Mouse (Mus musculus) midbrain, embryonic 14.5 days (tissue): ENCODE data around the gene Vps33a. TPM values are rescaled to one million over a fixed set of nuclear protein-coding genes. Genes with fewer than 3 reads are reported as not detected.

Experiments used
- ATAC-seq: fragments of 200-750 bp; cut with Nextera tagmentation; 2 replicates; pipeline ENCODE4 v1.8.0; 2017; ENCODE audit warnings: moderate number of reproducible peaks, moderate library complexity; ENCODE audit not compliant: low FRiP score, low TSS enrichment
- DNase-seq: peaks from one replicate; pipeline ENCODE4 v3.0.0-alpha.2; 2015
- H3K27ac ChIP-seq: fragments of 300-500 bp; sonication (generic); replicated peaks from 2 replicates; pipeline ENCODE4 v1.5.1; 2014; ENCODE audit warnings: mild to moderate bottlenecking, low read depth, low read length, moderate library complexity
- H3K27me3 ChIP-seq: fragments of 300-500 bp; sonication (generic); 2 replicates; pipeline ENCODE4 v1.6.1; 2014; ENCODE audit warnings: low read length, control low read depth, mixed read lengths; ENCODE audit not compliant: control insufficient read depth, insufficient read depth
- H3K36me3 ChIP-seq: fragments of 300-500 bp; sonication (generic); 2 replicates; pipeline ENCODE4 v1.6.1; 2014; ENCODE audit warnings: low read length, control low read depth; ENCODE audit not compliant: control insufficient read depth, insufficient read depth
- H3K4me1 ChIP-seq: fragments of 300-500 bp; sonication (generic); 2 replicates; pipeline ENCODE4 v1.6.1; 2014; ENCODE audit warnings: mild to moderate bottlenecking, antibody characterized with exemption, low read length, control low read depth; ENCODE audit not compliant: control insufficient read depth, insufficient read depth
- H3K4me2 ChIP-seq: fragments of 300-500 bp; sonication (generic); 2 replicates; pipeline ENCODE4 v1.6.1; 2014; ENCODE audit warnings: mild to moderate bottlenecking, low read length, moderate library complexity
- H3K4me3 ChIP-seq: fragments of 300-500 bp; sonication (generic); replicated peaks from 2 replicates; pipeline ENCODE4 v1.5.1; 2014; ENCODE audit warnings: low read depth, low read length
- H3K9ac ChIP-seq: fragments of 300-500 bp; sonication (generic); replicated peaks from 2 replicates; pipeline ENCODE4 v1.6.1; 2014; ENCODE audit warnings: mild to moderate bottlenecking, low read length, moderate library complexity
- H3K9me3 ChIP-seq: fragments of 300-500 bp; sonication (generic); 2 replicates; pipeline ENCODE4 v1.6.1; 2016; ENCODE audit warnings: low read length, control low read depth, mixed read lengths; ENCODE audit not compliant: control insufficient read depth
- WGBS: fragments of 180-500 bp; shearing (Covaris S2); extraction: QIAGEN DNeasy Blood & Tissue Kit; methylation state at CpG from one replicate; pipeline ENCODE4 v1.1.7; 2014; 5-methylcytosine and 5-hydroxymethylcytosine counted together
- polyA plus RNA-seq: library from polyadenylated mRNA; unstranded; fragments of >200 nt; fragmentation: Nextera tagmentation; extraction: Ambion mirVana; gene quantifications from 2 replicates; pipeline ENCODE4 v1.2.1, GENCODE M21; 2014

Vps33a gene
- polyA plus RNA-seq, 1 experiment from 2014 or later, result 54.9 TPM

- no peak for DNase-seq
- H3K27ac ChIP-seq, result no peak overlapping the region
- H3K4me3 ChIP-seq, result no peak overlapping the region
- H3K4me2 ChIP-seq, result no peak overlapping the region
- no peaks in the 10 kb centered on the region for H3K9me3 ChIP-seq
- H3K27me3 ChIP-seq, result no peaks in the 10 kb centered on the region
- H3K9ac ChIP-seq, result no peak overlapping the region
- H3K36me3 ChIP-seq, result peaks cover 86% of the 10 kb centered on the region
- no peaks in the 10 kb centered on the region for H3K4me1 ChIP-seq
- WGBS, result 96% methylated on average over 10 of the region's 10 CpGs
- ATAC-seq, result no peak
Measured at GRCm38 (mm10) chr5:123533801-123534200, 39.0 kb downstream of the Vps33a start.

GRCm38 (mm10) chr5:123530056-123530455 is 42.8 kb downstream of the Vps33a start:
- WGBS, result 92% methylated on average over 8 of the region's 8 CpGs
- Histone ChIP-seq H3K36me3 (peaks cover 79% of the 10 kb centered on the region), H3K4me1 (no peaks in the 10 kb centered on the region), H3K9ac (no peak overlapping the region), H3K4me2 (no peak overlapping the region), H3K27me3 (no peaks in the 10 kb centered on the region), H3K9me3 (no peaks in the 10 kb centered on the region), H3K27ac (no peak overlapping the region), H3K4me3 (no peak overlapping the region)
- ATAC-seq (no peak), DNase-seq (no peak)

- Histone ChIP-seq H3K27ac (no peak overlapping the region), H3K4me3 (no peak overlapping the region), H3K27me3 (no peaks in the 10 kb centered on the region), H3K4me2 (no peak overlapping the region), H3K4me1 (no peaks in the 10 kb centered on the region), H3K9me3 (no peaks in the 10 kb centered on the region), H3K9ac (no peak overlapping the region), H3K36me3 (peaks cover 66% of the 10 kb centered on the region)
- no peak for DNase-seq
- WGBS, result 79% methylated on average over 7 of the region's 7 CpGs
- ATAC-seq, result no peak
Measured at GRCm38 (mm10) chr5:123528641-123529040, 44.2 kb downstream of the Vps33a start.

- 90% methylated on average over 9 of the region's 9 CpGs for WGBS
- no peaks in the 10 kb centered on the region for H3K27me3 ChIP-seq
Measured at GRCm38 (mm10) chr5:123525916-123526495, 46.8 kb downstream of the Vps33a start.

GRCm38 (mm10) chr5:123525281-123525680 is 47.6 kb downstream of the Vps33a start, which contains the start of gene Gm49027:
Gene Gm49027, minus strand, starts transcription at chr5:123525488.
- 85% methylated on average over 7 of the region's 7 CpGs for WGBS
- Histone ChIP-seq H3K36me3 (peaks cover 33% of the 10 kb centered on the region), H3K9me3 (no peaks in the 10 kb centered on the region), H3K4me1 (peaks cover 7% of the 10 kb centered on the region; the same call in 1 of the 2 replicates), H3K4me3 (peak within 1 kb of the TSS; percentile 97), H3K9ac (peak within 1 kb of the TSS; percentile 51), H3K27ac (peak within 1 kb of the TSS; percentile 83), H3K4me2 (peak within 1 kb of the TSS; percentile 94), H3K27me3 (no peaks in the 10 kb centered on the region)
- ATAC-seq (no peak), DNase-seq (no peak)

More at GRCm38 (mm10) chr5:123525916-123526495, 46.8 kb downstream of the Vps33a start:
- peaks cover 7% of the 10 kb centered on the region; the same call in 1 of the 2 replicates for H3K4me1 ChIP-seq
- no peaks in the 10 kb centered on the region for H3K9me3 ChIP-seq
- H3K4me3 ChIP-seq, result no peak overlapping the region
- H3K27ac ChIP-seq, result no peak overlapping the region
- no peak overlapping the region for H3K9ac ChIP-seq
- ATAC-seq (no peak), DNase-seq (no peak)
- no peak overlapping the region for H3K4me2 ChIP-seq
- peaks cover 40% of the 10 kb centered on the region for H3K36me3 ChIP-seq

GRCm38 (mm10) chr5:123524393-123524750 is 48.5 kb downstream of the Vps33a start:
- Histone ChIP-seq H3K4me1 (peaks cover 7% of the 10 kb centered on the region; the same call in 1 of the 2 replicates), H3K9ac (peak overlapping the region; percentile 51), H3K27ac (peak overlapping the region; percentile 83), H3K4me3 (peak overlapping the region; percentile 97), H3K9me3 (no peaks in the 10 kb centered on the region), H3K36me3 (peaks cover 29% of the 10 kb centered on the region), H3K27me3 (no peaks in the 10 kb centered on the region), H3K4me2 (peak overlapping the region; percentile 94)
- ATAC-seq (peak; percentile 92), DNase-seq (no peak)
- WGBS, result 0% methylated on average over 24 of the region's 27 CpGs

- H3K27me3 ChIP-seq, result no peaks in the 10 kb centered on the region
- peak within 1 kb of the TSS; percentile 97 for H3K4me3 ChIP-seq
- DNase-seq (peak; percentile 100), ATAC-seq (peak; percentile 98)
- peaks cover 7% of the 10 kb centered on the region; the same call in 1 of the 2 replicates for H3K4me1 ChIP-seq
- H3K27ac ChIP-seq, result peak within 1 kb of the TSS; percentile 83
- H3K36me3 ChIP-seq, result peaks cover 27% of the 10 kb centered on the region
- H3K9ac ChIP-seq, result peak within 1 kb of the TSS; percentile 73
- peak within 1 kb of the TSS; percentile 94 for H3K4me2 ChIP-seq
- no peaks in the 10 kb centered on the region for H3K9me3 ChIP-seq
- under 1% methylated on average over 82 of the region's 82 CpGs for whole genome bisulfite sequencing
Measured at GRCm38 (mm10) chr5:123523692-123524392, 49.0 kb downstream of the Vps33a start, which contains the start of gene Diablo. Gene Diablo, minus strand, starts transcription at chr5:123524176.

- no peaks in the 10 kb centered on the region for H3K9me3 ChIP-seq
- WGBS, result 88% methylated on average over 1 of the region's 1 CpGs
- H3K4me3 ChIP-seq, result no peak overlapping the region
- H3K36me3 ChIP-seq, result peaks cover 29% of the 10 kb centered on the region
- H3K4me2 ChIP-seq, result no peak overlapping the region
- H3K27me3 ChIP-seq, result no peaks in the 10 kb centered on the region
- H3K4me1 ChIP-seq, result peaks cover 7% of the 10 kb centered on the region; the same call in 1 of the 2 replicates
- no peak for DNase-seq
- ATAC-seq, result no peak
- H3K9ac ChIP-seq, result no peak overlapping the region
- no peak overlapping the region for H3K27ac ChIP-seq
Measured at GRCm38 (mm10) chr5:123522166-123522565, 50.7 kb downstream of the Vps33a start.
